Mouse (Mus musculus) WW6 (cell line): Measurements from ENCODE around the gene Erich2.
"Not testable (repeated sequence)": the region's sequence is repeated elsewhere in the genome, so short reads cannot be mapped to it uniquely, and the experiment has no call there.

Experiments
- DNase-seq: peaks from one replicate; pipeline ENCODE4 v3.0.0-alpha.2; 2013; ENCODE audit warnings: low read depth, low spot score

Gene Erich2

DNA sequence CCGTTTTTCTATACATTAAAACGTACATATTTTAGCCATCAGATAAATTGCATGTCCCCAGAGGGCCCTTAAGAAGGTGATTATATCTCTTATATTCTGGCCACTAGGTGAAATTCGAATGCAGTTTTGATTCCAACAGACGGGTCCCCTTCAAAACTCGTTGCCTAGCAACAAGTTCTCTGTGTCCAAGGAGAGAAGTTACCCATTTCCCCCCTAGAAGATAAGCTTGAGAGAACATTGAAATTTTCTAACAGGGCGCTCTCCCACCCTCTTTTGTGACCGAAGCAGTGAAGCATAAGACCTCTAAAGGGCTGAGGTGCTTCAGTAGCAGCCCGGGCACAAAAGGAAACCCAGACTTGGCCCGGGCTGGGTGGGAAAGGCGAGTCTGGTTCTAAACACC is at the start of gene Erich2:
Gene Erich2 (plus strand): TSS at position 324 of the 400 bp plus-strand sequence.
- DNase-seq, result no peak

DNA sequence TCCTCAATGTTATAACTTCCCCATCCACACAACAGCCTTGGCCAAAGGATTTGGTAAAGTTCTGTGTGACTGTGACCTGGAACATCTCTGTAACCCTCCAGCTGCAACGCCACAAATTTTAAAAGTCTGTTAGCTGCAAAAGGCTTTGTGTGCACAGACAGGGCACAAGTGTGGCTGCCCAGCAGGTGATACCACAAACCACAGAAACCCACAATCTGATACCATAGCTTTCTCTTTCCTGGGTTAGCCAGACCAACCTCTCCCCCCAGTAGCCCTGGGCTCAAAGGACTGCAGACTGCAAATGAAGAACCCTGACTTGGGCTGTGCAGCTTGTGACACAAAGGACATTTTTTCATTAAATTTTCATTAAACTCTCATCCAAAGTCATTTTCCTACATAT is 45.0 kb upstream of the Erich2 start:
- DNase-seq, result no peak

GRCm38 (mm10) chr2:70471136-70471535 is 37.5 kb upstream of the Erich2 start:
- no peak for DNase-seq

- peak; percentile 28 for DNase-seq
These were observed 36.6 kb upstream of the Erich2 start for GRCm38 (mm10) chr2:70471861-70472620.

- no peak for DNase-seq
These were observed 10.8 kb upstream of the Erich2 start for GRCm38 (mm10) chr2:70497715-70498318.

- no peak for DNase-seq
These were observed 5.2 kb upstream of the Erich2 start for GRCm38 (mm10) chr2:70503436-70503835.

- no peak for DNase-seq
These were observed 3.4 kb upstream of the Erich2 start for GRCm38 (mm10) chr2:70505229-70505628.

- no peak for DNase-seq
These were observed 2.7 kb upstream of the Erich2 start for GRCm38 (mm10) chr2:70505896-70506295.

- DNase-seq, result no peak
These were observed 2.2 kb upstream of the Erich2 start for GRCm38 (mm10) chr2:70506372-70506771.

- DNase-seq, result no peak
These were observed 508 bp downstream of the Erich2 start for GRCm38 (mm10) chr2:70509021-70509632.

DNA sequence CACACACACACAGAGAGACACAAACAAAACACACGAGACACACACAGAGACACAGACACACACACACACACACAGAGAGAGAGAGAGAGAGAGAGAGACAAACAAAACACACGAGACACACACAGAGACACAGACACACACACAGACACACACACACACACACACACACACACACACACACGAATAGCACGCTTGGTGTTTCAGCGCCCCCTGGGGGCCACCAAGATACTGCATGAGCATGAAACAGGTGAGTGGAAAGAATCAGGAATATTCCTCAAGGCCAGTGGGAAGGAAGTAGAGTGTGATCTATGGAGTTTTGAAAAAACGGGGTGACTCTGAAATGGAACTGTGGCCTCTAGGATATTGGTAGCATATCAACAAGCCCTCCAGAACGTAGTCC is 29.7 kb downstream of the Erich2 start:
- not testable (repeated sequence) for DNase-seq

DNA sequence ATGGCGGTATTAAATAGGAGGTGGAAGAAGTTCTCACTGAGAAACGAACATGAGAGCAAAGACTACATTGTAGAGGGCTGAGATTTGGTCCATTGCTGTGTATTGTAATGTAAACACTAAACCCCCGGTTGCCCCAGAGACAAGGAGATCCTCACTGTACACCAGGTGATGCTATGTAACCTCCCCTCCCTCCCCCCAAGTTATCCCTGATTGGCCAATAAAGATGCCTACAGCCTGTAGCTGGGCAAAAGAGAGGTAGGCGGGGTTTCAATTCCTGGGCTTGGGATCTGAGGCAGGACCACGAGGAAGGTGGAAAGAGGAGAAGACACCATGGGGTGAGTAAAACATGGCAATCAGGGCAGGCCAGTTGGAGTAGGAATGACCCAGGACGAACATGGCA is 42.1 kb downstream of the Erich2 start:
- DNase-seq, result no peak

DNA sequence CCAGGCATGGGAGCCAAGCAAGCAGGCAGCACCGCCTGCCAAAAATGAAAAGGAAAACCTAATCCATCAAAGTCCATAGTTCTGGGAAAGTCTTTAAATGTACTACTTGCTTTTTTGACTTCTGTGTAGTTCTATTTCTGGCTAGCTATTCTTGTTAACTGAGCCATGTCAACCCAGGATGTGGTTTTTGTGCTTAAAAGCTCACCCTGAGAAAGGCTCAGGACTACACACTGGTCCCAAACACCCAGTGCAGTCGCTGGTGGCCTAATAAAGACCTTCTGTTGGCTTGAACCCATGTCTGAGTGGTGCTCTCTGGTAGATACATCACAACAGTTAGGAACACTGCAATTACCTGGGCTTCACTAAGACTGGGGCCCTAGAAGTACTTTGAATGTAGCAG is 42.8 kb downstream of the Erich2 start:
- no peak for DNase-seq

- DNase-seq, result no peak
These were observed 43.5 kb downstream of the Erich2 start for GRCm38 (mm10) chr2:70552067-70552598.

- DNase-seq, result no peak
These were observed 44.2 kb downstream of the Erich2 start, which contains the start of gene Gad1 for GRCm38 (mm10) chr2:70552772-70553171. Gene Gad1, plus strand, starts transcription at chr2:70553072.

- DNase-seq, result no peak
These were observed 45.2 kb downstream of the Erich2 start for GRCm38 (mm10) chr2:70553826-70554225.

- peak; percentile 87 for DNase-seq
These were observed 49.7 kb downstream of the Erich2 start for GRCm38 (mm10) chr2:70558112-70558842.

DNA sequence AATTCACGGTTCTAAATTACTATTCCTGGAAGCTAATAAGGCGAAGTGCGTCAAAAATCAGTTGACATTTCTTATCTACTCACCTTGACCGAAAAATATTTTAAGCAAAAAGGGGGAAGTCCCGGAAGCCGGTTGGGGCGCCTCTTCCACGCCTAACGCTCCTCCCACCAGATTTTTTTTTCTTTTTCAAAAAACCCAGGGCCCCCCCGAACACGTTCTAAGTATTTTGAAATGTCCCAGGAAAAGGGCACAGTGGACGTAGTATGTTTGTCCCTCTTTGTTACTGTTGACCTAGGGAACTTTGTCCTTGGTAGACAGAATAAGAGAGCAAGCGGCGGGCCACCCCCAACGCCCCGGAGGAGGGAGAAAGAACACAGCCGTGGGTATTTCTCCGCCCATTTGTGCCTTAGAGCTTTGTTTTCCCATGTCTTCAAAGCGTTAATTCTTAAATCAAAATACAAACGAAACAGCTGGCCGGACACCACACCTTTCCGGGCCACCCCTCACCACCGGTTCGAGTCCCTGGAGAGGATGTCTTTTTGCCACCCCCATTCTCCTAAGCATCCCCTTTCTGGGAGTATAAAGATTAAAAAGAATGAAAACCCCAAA is 50.3 kb downstream of the Erich2 start:
- no peak for DNase-seq

GRCm38 (mm10) chr2:70559520-70559919 is 50.9 kb downstream of the Erich2 start:
- DNase-seq, result peak; percentile 82

DNA sequence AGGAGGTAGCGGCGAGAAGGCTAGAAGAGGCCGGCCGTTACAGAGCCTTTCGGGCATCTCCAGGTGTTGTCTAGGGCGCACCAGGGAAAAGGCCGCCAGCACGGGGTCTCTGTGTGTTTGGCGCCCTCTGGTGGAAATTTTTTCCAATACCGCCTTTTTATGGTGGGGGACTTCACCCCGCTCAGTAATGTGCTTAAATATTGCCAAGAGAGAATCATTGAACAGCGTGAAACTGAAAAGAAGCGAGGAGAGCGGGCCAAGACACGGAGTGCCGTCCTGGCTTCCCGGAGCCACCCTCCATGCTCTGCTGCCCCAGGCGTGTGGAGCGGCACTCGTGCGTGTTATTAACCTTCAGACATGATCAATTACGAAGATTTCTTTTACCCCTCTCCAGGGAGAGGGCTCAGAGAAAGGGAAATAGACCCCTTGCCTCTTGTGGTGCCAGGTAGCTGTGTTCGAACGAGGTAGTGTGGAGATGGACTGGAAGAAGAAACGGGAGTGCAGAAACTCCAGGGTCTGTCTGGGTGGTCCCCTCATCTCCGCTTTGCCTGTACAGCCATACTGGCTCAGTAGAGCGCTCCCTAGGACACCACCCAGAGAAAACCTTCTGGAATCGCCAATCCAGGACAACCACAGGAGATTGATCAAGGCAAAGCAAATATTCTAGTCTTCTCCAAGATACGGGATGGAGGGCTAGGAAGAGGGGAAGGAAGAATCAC is 52.6 kb downstream of the Erich2 start:
- DNase-seq, result no peak

GRCm38 (mm10) chr2:70562011-70562491 is 53.4 kb downstream of the Erich2 start:
- no peak for DNase-seq
